Mouse (Mus musculus): ENCODE measurements around the gene Clec12b.

Clec12b gene

DNA sequence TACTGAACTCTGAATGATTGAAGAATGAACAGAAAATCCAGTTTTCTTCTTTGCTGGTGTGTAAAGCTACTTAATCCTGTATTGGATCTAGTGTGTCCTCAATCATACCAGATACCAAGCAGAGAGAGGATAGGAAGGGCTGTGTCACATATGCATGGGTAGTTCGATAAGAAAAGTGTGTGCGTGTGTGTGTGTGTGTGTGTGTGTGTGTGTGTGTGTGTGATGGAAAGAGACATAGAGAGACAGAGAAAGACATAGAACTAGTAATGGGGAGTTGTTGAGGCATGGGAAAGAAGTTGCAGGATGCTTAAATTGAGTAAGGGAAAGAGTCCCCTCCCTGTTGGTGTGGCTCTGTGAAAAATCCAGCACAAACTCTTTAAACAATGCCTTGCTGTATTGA lies at the start of gene Clec12b:
TSS of gene Clec12b (minus strand) at position 101 of the 400 bp plus-strand sequence.
- DNase-seq: no peak

DNA sequence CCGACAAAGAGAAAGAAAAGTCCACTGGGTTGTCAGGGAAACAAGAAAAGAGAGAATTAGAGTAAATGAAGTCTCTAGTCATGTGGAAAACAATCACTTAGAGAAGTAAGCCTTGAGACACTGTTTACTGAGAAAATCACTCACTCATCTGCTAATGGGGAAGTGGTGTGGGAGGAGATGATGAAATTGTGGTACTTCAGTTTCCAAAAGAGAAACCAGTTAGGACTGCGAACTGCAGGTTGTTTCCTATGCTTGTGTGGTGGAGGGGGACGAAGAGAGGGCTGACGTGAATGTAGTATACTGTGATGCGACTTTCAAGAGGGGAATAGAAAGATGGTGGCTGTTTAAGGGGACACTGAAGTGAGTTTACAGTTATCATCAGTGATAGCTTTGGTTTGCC lies 48.6 kb upstream of the Clec12b start:
- no peak for DNase-seq

DNA sequence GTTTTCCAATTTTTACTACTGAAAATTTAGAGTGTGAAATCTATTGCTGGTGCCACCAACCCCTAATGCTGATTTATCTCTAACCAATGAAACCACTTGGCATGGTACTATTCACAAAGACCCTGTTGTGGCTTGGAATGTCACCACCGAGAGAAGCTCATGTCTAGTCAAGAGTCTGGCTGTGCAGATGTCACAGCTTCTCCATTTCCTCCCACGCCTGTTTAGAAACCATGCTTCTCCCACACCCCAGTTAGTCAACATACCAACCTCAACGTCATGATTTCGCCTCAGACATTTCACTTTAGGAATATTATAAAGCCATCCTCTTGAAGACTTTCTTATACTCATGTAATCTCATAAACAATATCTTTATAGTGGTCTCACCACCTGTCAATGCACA lies 41.6 kb upstream of the Clec12b start:
- no peak for DNase-seq

DNA sequence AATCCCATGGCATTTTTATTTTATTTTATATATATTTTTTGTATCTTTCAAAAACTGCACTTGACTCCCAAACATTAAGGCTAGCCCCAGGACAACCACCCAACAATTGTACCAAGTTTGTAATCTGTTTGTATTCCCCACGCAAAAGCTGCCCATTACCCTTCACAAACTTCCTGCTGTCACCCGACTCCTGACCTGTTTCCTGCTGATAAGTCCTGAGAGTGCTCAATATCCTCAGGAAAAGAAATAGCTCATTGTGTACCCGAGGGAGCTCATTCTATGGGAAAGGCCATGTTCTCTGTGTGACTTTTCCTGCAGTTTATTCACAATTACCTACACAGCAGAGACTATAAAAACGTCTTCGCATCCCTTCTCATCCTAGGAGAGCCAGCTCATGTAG lies 40.1 kb upstream of the Clec12b start:
- DNase-seq: no peak

DNA sequence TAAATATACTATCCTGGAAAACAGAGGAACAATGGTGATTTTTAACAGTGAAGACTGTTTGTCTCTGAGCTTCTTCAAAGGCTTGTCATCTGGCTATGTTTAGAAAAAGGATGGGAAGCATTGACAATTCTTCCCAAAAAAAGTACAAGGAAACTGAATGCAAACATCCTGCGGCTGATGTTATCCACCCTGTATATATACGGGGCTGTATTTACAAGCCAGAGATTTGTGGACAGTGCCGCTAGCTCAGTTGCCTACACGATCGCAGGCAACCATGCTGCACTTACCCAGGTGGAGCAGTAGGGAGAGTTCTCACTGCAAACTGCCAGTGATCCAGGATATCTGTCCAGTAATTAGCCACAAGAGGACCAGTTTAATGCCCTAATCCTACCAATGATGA lies 39.5 kb upstream of the Clec12b start:
- DNase-seq: no peak

DNA sequence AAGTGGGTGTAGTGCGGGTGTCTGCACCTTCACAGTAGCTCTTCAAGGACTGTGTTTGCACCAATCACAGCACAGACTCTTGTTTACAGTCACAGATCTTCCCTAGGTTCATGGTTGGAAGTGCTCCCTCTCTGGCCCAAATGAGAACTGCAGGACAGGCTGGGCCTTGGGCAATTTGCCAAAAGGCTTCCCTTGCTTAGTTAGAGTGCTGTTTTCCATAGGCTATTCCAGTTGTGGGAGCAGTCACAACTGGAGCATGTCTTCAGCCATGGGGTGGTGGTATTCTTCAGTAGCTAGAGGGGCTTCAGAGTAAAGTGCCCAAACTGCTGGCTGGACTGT lies 38.0 kb upstream of the Clec12b start:
- DNase-seq: peak; percentile 61

DNA sequence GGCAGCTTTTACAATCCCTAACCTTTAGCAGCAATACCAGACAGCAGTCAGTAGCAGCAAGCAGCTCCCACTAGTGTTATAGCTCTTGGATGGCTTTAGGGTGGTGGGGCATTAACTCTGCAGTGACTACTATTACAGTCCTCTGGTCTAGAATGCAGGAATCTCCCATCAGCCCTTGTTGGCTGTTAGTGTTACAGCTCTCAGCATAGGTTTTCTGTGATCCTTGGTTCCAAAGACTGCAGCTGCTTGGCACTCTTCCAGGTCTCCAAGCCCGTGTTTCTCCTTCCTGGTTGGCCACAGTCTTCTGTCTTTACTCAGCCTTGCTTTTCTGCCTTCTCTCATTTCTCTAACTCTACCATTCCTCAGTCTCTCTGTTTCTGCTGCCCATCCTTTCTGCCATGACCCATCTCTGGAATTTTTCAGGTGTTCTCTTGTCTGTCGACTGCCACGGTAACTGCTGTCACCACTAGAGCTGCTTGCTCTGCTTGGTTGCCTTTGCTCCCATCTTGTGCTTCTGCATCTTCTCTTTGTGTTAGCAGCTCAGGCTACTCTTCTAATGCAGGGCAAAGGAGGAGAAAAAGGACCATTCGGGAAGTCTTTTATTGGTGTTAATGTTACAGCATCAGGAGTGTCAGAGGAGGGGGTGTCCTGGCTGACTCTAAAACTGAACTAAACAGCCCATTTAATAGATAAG lies 37.5 kb upstream of the Clec12b start:
- peak; percentile 3 for DNase-seq

DNA sequence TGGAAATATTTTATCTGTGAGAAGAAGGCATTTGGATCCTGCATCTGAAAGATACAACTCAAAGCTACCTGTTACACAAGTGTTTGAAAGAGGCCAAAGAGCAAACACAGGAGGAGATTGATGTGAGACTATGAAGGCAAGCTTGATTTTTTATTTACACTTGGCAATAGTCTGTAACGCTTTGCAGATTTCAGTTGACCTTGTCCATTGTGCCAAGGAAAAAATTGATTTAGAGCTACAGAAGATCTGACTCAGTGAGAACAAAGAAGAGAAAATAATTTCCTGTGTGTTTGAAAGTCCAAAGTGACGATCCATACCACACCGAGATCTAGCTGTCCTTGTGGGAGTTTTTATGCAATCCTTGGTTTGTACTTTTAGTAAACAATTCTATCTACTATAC lies 36.6 kb upstream of the Clec12b start:
- DNase-seq: no peak

DNA sequence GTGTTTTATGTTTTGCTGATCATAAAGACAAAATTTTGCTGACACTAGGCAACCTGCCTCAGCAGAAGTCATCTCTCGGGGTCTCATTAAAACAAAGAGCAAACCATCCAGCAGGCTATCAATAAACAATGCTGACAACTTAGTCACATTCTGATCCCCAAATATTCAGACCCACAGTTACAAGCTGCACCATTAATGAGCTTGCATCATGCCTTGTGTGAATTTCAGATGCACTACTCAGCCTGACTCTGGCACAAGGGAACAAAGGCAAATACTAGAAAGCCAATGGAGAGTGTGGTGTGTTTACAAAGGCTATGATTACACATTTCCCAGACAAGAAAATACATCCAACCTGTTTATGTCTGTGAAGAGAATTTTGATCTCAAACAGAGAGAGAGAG lies 28.5 kb upstream of the Clec12b start:
- DNase-seq: no peak

DNA sequence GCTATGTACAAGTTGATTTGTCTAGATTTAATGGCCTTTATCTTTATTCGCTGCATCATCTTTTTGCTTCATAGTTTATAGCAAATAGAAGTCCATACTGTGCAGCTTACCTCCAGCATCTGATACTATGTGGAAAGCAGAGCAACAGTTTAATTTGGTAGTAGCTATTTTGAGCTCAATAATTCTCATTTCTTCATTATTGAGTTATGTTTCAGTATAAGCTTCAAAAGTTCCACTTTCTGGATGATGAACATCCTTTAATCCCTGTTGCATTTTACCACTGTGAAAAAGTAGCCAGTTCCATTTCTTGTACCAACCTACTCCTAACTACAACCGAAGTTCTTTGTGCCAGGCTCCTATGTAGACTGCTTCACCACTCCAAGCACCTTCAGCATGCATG lies 22.9 kb upstream of the Clec12b start, which contains the start of gene Clec9a:
TSS of gene Clec9a (plus strand) at position 301 of the 400 bp plus-strand sequence.
- DNase-seq: no peak

DNA sequence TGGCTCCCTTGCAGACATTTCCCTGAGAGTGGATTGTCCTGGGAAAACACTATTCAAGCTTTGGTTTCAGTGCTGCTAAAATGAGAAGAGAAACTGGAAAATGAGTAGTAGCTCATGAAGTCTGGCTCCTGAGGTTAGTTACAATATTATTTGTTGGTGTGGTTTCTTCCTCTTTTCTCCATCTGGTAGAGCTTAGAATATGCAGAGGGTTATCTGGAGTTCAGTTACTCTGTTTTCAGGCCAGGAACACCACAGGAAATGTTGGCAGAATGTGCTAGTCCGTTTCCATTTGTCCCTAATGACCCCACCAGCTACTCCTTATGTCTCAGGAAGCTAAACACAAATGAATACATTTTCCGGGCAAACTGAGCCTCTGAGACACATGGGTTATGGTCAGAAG lies 21.6 kb upstream of the Clec12b start:
- no peak for DNase-seq

DNA sequence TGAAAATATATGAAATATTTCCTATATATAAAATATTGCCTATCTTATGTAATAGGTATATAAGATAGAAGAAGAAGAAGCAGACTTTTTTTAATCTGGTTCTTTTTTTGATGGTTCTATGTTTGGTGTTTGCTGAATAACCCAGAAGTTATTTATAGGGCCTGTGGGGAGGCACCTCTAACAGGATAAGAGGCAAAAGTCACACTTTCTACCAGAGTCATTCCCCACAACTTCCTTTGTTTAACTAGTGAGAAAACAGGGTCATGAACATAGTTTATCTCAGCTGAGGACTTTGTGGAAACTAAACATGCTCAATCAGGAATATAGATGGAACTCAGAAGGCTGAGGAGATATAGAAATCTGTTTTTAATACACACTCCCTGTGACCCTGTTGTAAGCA lies 20.3 kb upstream of the Clec12b start:
- no peak for DNase-seq

DNA sequence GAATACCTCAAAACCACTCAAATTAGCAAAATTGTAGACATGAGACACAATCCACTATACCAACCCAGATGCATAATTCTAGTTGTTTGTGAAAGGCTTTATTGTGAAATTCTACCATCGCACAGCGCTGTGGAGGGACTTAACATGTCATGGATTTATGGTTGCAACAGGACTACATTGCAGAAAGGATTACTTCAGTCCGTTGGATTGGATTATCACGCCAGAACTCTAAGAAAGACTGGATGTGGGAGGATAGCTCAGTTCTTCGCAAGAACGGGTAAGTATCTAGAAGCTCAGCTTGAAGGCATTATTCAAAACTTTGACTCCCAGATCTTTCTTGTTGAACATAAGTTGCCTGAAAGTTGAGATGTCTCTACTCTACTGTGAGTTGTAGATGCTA lies 17.7 kb upstream of the Clec12b start:
- DNase-seq: no peak

DNA sequence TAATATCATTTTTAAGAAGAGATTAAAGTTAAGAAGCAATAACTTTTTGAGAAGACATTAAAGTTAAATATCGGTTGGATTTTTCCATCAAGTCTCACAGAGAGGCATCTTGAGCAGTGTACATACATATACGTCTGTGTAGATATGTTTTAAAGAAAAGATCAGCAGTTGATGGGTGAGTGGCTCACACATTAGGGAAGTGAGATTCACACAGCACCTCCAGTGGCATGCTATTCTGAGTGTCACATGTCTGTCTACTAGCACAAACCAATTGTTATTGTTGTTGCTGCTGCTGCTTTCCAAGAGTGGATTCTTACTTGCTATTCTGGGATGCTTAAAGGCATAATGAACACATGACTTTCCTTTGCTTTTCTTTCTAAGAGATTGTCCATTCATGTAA lies 16.7 kb upstream of the Clec12b start:
- DNase-seq: no peak

DNA sequence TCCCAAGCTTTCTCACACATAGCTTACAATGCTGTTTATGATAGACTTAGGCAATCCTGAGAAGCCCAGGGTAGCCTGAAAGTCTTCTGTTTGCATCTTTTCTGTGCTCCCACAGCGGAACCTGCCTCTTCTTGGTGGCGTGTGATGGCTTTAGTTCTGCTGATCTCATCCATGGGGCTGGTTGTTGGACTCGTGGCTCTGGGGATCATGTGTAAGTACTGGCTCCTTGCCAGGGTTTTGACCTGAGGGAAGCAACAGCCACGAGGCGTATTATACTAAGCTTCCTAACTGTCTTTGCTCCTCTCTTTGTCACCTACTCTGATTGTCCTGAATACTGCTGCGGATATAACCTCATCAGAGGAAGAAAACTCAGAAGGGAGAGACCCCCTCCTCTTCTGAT lies 14.3 kb upstream of the Clec12b start:
- DNase-seq: no peak

DNA sequence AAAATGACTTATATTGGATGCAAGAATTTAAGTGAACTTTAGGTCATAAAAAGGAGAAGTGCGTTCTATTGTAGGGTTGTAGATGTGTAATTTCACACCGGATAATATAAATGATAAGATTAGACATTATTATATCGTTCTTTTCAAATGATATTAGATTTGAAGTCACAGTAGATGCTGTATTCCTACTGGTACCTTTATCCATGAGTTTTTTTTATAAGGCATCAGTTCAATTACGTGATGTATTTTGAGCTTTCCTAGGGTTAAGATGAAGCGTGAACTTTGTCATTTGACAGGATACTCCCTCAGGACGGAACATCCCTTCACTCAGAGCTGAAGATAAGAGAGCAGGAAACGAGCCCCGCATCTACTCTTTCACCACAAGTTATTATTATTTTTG lies 11.3 kb upstream of the Clec12b start, which contains the start of gene Clec1b:
TSS of gene Clec1b (plus strand) at position 301 of the 400 bp plus-strand sequence.
- no peak for DNase-seq

DNA sequence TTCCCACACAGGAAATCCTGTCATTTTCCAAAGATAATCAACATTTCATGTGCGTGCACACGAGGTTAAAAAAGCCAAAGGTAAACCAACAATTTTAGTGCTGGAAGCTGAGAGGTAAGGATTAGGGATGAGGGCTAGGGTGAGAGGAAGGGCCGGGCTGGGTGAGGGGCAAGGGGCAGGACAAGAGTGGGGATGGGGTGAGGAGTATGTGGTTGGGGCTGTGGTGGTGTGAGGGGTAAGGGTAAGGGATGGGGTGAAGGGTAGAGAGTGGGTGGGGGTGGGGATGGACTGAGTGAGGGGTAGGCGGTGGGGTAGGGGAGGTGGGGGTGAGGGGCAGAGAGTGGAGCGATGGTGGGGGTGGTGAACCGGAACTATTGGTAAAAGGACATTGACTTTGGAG lies 8.1 kb upstream of the Clec12b start:
- DNase-seq: no peak

DNA sequence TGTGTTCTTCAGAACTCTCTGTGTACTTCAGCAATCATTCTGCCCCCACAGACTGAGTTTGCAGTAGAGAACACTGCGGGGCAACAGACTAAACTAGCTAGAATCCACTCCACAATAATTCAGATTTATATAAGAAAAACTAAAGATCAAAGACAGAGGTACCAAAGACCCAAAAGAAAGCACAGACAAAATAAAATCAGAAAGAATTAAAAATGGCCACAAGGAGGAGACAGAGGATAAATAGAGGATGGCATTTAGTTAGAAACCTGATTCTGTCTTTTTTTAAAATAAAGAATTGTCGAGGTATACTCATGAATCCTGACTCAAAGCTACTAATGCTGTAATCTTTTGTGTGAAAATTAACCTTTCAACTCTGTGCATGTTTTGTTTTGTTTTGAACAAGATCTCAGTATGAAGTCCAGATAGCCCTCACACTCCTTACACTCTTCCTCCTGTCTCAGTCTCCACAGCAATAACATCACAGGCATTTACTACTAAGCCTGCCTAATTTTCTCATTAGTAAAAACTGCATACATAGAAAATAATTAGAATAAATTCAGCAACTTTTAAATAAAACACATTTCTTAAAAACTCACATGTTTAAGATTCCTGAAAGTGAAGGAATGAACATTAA lies 7.5 kb upstream of the Clec12b start:
- no peak for DNase-seq

DNA sequence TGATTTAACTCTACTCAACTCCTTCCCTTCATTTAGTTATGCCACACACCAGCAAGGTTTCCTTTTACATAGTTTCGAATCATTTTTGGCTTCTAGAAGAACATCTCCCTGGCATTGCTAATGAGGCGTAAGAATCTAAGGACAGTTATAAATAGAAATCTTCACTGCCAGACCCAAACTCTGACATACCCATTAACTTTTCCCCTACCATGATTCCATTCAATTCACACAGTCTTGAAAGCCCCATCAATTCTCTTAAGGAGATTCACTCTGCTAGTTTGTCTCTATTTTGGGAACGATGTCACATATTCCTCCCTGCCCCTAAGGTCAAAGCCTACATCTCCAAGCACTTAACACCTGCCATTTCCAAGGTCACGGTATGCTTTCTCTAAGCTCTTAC lies 674 bp downstream of the Clec12b start:
- no peak for DNase-seq

DNA sequence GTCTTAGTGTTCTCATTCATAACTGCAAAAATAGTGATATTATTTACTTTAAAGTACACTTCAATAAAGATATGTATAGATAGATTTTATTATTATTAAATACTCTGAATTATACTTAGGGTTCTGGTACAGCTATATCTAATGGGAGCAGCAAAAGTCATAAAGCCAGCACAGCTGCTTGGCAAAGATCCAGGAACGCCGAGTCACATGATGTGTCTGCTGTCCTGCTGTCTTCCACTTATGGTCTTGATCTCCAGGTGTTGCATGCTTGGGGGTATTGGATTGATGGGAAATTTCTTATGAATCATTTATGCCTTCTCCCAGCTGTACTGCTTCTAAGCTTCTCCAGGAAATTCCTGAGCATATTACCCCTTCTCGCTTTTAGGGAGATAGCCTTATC lies 2.2 kb downstream of the Clec12b start:
- DNase-seq: no peak

DNA sequence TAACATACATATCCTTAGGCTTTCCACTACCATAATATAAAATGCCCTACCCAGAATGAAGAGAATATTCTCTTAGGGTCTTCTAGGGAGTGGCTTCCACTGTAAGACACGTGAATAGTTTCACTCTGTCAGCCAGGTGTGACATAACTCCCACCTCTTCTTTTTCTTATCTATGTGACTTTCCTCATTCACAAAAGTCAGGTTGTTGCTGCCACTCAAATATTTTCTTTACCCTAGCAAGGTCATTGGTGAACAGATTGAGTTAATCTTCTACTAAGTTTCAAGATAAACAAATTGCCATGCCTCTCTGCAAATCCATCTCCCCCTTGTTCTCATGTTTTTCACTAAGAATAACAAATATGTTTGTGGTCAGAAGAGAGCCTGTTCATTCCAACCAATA lies 3.9 kb downstream of the Clec12b start:
- no peak for DNase-seq

DNA sequence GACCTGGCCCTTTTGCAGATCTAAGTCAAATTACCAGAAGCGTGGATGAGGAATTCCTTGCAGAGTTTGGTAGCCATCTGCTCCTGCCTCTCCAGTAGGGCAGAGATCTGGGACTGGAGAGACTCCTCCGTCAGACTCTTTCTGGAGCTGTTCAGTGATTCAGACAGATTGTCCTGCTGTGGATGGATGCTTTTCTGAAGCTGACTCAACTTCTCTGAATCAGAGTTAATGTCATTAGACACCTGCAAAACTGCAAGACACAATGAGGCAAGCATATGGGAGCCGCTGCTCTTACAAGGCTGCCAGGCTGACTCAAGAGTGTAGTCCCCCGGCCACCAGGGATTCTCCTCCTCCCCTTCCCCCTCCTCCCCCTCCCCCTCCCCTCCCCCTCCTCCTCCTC lies 5.2 kb downstream of the Clec12b start:
- no peak for DNase-seq

DNA sequence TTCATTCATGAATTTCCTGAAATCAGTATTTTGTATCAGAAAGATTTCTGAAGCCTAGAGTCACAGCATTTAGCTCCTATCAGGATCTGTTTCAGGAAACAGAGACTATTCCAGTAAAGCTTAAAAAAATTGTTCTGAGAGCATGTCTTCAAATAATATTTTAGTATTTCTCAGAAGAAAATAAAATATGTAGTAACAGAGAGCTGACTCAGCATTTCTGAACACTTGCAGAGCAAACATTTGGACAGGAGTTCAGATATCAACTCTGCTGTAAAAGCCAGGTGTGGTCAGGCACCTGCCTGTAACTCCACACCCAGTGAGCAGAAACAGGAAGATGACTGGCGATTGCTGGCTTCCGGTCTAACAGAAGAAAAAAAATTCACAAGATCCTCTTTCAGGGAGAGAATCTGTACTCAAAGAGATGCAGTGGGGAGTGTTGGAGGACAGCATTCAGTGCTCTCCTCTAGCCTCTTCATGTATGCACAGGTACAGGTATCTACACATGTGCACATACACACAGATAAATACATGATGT lies 10.7 kb downstream of the Clec12b start:
- no peak for DNase-seq

DNA sequence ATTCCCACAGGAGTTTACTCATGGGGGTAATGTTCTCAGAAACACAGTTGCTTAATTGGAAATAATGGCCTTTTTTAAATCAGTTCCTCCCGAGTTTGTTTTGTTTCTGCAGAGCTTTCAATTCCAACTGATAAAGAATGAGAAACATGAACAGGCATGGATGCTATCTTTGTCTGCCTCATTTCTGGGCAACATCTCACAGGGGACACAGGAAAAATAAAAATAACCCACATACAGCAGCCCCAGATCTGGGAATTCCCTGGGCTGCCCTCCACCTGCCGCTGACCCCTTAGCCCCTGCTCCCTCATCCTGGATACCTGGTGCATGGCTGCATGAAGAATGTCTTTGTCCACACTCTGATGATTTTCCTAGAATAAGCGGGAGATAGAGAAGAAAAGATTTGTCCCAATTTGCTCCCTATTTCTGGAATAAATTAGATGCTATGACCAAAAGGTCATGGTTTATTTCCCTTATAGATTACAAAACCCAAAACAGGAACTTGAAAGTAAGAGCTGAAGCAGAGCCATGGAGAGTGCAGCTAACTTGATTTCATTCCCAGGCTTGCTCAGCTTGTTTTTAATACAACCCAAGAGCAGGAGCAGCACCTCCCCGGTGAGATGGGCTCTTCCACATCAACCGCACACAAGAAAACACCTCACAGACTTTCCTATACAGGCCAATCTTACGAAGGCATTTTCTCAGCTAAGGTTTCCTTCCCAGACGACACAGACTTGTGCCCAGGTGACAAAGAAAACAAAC lies 16.1 kb downstream of the Clec12b start:
- DNase-seq: no peak
